Mouse (Mus musculus): ENCODE measurements around the gene Ppa1.

The Ppa1 gene

GRCm38 (mm10) chr10:61694870-61695670 is 46.7 kb downstream of the Ppa1 start, which contains the start of gene Tysnd1:
Gene Tysnd1, plus strand, starts transcription at chr10:61695514.
- DNase-seq (ENCODE audit: extremely low spot score, low read depth, low spot score), result peak; percentile 88

GRCm38 (mm10) chr10:61695703-61696559 is 47.6 kb downstream of the Ppa1 start:
- DNase-seq (ENCODE audit: extremely low spot score, low read depth, low spot score), result no peak

- DNase-seq (ENCODE audit: extremely low spot score, low read depth, low spot score), result no peak
Measured at GRCm38 (mm10) chr10:61696560-61696823, 48.1 kb downstream of the Ppa1 start.

GRCm38 (mm10) chr10:61697028-61697427 is 48.7 kb downstream of the Ppa1 start:
- DNase-seq (ENCODE audit: extremely low spot score, low read depth, low spot score), result no peak

GRCm38 (mm10) chr10:61704663-61705062 is 56.3 kb downstream of the Ppa1 start:
- no peak for DNase-seq (ENCODE audit: extremely low spot score, low read depth, low spot score)

GRCm38 (mm10) chr10:61706412-61707375 is 58.3 kb downstream of the Ppa1 start:
- no peak for DNase-seq (ENCODE audit: extremely low spot score, low read depth, low spot score)

- no peak for DNase-seq (ENCODE audit: extremely low spot score, low read depth, low spot score)
Measured at GRCm38 (mm10) chr10:61713601-61714000, 65.2 kb downstream of the Ppa1 start.

- no peak for DNase-seq (ENCODE audit: extremely low spot score, low read depth, low spot score)
Measured at GRCm38 (mm10) chr10:61714146-61714545, 65.8 kb downstream of the Ppa1 start.

GRCm38 (mm10) chr10:61714771-61715461 is 66.6 kb downstream of the Ppa1 start, which contains the start of gene Aifm2:
Gene Aifm2, plus strand, starts transcription at chr10:61715263.
- no peak for DNase-seq (ENCODE audit: extremely low spot score, low read depth, low spot score)

- DNase-seq (ENCODE audit: extremely low spot score, low read depth, low spot score), result no peak
Measured at GRCm38 (mm10) chr10:61715462-61715837, 67.1 kb downstream of the Ppa1 start.

GRCm38 (mm10) chr10:61715996-61716864 is 67.9 kb downstream of the Ppa1 start:
- no peak for DNase-seq (ENCODE audit: extremely low spot score, low read depth, low spot score)

GRCm38 (mm10) chr10:61717406-61718296 is 69.3 kb downstream of the Ppa1 start:
- DNase-seq (ENCODE audit: extremely low spot score, low read depth, low spot score), result no peak

GRCm38 (mm10) chr10:61720331-61720730 is 72.0 kb downstream of the Ppa1 start:
- DNase-seq (ENCODE audit: extremely low spot score, low read depth, low spot score), result no peak

- no peak for DNase-seq (ENCODE audit: extremely low spot score, low read depth, low spot score)
Measured at GRCm38 (mm10) chr10:61722215-61722614, 73.9 kb downstream of the Ppa1 start.

- no peak for DNase-seq (ENCODE audit: extremely low spot score, low read depth, low spot score)
Measured at GRCm38 (mm10) chr10:61723271-61723670, 74.9 kb downstream of the Ppa1 start.
